Mouse (Mus musculus) cerebellum, postnatal 36 days (tissue): ENCODE data around the gene Slc22a7.

Source experiments
- DNase-seq, 2 experiments: peaks; one replicate each; pipeline ENCODE4 v3.0.0; 2021 to 2022; ENCODE audit warnings: mixed read lengths in 2 of 2

The Slc22a7 gene

DNA sequence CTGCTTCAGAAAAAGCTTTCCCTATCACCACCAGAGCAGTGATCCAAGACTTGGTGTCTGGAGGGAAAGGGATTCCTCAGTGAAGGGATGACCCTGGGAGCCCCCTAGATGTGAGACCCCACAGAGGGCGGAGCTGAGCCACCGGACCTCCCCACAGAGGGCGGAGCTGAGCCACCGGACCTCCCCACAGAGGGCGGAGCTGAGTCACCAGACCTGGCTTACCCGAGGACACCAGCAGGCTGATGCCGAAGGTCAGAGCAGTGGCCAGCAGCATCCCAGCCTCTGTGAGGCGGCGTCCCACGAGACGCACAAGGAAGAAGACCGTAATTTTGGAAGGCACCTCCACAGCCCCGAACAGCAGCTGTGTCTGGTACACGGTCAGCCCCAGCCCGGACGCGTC, 4.6 kb downstream of the Slc22a7 start:
- no peak for DNase-seq

DNA sequence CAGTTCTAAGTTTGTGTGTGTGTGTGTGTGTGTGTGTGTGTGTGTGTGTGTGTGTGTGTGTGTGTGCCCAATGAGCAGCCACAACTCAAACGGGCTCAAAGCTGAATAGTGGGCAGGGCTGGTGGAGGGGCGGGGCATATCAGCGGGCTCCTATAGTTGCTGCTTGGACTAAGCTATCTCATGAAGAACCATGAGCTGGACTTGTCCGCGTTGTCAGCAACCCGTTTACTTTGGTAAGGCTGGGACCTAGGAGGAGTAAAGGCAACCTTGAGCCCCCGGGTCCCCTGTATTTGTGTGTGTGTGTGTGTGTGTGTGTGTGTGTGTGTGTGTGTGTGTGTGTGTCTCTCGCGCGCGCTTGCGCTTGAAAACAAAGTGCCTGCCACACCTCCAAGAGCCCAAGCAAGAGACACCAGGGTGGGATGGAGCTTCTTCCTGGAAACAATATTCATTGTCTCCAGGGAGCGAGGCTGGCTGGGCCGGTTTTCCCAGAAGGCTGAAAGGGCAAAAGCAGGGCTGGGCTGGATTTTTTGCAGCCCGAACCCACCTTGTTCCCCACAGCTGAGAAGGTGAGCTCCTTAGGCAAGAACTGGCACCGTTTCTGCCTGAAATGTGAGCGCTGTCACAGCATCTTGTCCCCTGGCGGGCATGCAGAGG, 9.4 kb downstream of the Slc22a7 start, which contains the start of gene Crip3:
TSS of gene Crip3 (plus strand) at position 166 of the 654 bp plus-strand sequence.
- DNase-seq, result no peak

DNA sequence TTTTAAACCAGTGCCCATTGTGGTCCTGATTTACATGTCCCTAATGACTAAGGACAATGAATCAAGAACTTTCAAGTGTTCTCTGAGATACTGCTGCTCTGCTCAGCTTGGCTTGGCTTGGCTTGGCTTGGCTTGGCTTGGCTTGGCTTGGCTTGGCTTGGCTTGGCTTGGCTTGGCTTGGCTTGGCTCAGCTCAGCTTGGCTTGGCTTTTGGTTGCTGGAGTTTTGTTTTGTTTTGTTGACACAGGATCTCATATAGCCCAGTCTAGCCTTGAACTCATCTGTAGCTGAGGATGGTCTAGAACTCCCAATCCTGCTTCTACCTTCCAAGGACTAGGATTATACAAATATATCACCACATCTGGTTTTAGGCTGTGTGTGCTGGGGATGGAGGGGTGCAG, 11.8 kb downstream of the Slc22a7 start:
- peak in 1 of 2 experiments; percentile 24 for DNase-seq

DNA sequence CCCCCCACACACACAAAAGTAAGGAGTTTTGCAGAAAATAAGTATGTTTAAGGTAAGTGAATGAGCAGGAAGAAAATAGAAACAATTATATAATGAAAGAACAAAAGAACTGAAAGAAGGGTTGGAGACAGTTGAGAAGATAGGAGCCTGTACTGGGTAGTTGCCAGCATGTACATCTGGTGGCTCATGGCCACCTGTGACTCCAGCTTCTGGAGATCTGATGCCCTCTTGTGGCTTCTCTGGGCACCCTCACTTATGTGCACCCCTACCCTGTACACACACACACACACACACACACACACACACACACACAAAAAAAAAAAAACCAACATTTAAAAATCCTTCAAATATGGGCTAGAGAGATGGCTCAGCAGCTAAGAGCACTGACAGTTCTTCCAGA, 18.5 kb downstream of the Slc22a7 start:
- no peak for DNase-seq

DNA sequence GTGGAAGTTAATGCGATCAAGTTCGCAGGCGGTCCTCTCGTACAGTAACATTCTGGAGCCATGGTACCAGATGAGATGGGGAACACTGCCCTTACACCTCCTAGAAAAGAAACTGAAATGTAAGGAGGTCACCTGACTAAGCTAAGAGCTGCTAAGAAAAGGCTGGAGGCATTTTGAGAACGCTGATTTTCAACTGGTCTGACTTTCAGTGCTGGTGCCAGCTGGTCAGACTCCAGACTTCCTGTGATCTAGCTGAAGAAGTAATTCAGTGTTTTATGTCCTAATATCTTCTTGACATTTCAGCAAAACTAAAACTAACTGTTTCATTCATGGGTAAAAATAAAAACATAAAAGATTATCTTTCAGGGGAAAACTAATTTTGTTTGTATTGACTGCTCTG, 19.6 kb downstream of the Slc22a7 start:
- DNase-seq, result no peak

DNA sequence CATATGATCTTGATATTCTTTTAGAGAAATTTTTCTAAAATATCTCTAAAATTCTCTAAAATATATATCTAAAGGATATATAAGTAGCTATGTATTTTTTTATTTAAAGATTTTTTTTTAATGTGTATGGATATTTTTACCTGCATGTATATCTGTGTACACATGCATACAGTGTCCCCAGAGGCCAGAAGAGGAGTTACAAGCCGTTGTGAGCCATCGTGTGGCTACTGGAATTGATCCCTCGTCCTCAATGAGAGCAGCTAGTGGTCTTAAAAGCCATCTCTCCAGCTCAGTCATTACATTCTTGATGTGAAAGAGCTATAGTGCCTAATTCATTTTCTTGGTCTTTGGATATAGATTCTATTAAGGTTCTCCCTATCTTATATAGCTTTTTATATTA, 29.8 kb downstream of the Slc22a7 start:
- DNase-seq, result no peak

DNA sequence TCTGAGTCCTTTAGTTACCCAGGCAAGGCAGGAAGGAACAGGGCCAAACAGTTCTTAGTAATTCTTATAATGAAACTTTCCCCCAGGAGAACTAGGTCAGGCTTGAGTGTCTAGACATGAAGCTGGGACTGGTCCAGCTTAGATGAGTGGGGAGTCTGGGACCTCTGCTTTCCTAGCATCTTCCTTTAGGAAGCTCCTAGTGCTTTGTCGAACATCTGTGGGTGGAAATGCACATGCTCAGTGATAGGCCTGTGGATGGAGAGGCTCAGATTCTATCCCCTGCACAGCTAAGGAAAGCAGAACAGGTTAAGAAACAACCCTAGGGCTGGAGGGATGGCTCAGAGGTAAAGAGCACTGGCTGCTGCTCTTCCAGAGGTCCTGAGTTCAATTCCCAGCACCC, 43.6 kb downstream of the Slc22a7 start:
- no peak for DNase-seq

DNA sequence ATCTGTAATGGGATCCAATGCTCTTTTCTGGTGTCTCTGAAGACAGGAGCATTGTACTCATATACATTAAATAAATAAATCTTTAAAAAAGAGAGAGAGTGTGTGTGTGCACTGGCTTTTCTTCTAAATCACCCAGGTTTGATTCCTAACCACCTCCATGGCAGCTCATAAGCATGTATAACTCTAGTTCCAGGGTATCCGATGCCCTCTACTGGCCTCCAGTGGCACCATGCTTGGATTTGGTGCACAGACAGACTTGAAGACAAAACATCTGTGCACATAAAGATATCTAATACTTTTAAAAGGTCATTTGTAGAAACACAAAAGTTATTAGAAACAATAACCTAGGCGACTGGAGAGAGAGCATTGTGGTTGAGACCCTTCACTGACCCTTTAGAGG, 45.2 kb downstream of the Slc22a7 start:
- DNase-seq, result peak; percentile 25 to 29

DNA sequence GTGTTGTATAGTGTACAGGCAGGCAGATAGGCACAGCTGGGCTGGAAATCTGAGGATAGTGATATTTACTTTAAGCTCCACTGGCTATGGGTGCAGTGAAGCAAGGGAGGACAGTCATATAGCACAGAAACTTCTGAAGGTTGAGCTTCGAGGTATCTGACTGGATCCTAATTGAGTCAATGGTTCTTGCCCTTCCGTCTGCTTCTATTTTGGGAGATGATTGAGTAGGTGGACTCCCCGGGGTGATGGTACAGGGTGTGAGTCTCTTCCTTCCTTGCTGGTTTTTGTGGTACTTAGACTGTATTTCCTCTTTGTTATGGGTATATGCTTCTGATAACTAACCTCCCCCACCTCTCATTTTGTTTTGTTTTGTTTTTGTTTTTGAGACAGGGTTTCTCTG, 50.1 kb downstream of the Slc22a7 start:
- DNase-seq, result no peak

DNA sequence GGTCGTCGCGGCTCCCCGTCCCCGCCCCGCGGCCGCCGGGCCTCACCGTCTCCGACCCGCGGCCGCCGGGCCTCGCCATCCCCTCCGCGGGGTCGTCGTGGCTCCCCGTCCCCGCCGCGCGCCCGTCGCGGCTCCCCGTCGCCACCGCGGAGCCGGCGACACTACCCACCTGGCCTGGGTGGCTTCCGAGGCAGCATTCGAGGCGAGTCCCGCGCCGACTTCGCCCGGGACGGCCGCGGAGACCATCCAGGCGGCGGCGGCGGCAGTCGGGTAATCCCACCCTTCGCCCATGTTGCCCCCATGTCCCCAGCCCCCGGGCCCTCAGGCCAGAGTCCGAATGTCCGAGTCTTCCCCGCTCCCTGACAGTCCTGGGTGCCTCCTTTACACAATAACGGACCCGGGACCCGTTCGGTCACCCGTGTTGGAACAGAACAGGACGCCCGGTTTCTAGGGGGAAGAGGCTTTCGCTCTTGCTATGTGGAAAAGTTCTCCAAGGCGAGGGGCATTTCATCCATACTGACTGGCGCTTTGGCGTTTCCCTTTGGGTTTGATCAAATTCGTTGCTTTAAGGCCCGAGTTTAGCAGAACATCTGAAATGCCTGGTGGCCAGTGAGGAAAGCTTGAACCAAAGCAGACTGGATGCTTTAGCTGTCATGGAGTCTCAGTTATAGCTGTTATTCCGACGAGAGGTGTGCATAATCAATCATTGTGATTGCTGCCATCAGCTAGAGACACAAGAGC, 54.0 kb downstream of the Slc22a7 start:
- peak; percentile 25 to 32 for DNase-seq

DNA sequence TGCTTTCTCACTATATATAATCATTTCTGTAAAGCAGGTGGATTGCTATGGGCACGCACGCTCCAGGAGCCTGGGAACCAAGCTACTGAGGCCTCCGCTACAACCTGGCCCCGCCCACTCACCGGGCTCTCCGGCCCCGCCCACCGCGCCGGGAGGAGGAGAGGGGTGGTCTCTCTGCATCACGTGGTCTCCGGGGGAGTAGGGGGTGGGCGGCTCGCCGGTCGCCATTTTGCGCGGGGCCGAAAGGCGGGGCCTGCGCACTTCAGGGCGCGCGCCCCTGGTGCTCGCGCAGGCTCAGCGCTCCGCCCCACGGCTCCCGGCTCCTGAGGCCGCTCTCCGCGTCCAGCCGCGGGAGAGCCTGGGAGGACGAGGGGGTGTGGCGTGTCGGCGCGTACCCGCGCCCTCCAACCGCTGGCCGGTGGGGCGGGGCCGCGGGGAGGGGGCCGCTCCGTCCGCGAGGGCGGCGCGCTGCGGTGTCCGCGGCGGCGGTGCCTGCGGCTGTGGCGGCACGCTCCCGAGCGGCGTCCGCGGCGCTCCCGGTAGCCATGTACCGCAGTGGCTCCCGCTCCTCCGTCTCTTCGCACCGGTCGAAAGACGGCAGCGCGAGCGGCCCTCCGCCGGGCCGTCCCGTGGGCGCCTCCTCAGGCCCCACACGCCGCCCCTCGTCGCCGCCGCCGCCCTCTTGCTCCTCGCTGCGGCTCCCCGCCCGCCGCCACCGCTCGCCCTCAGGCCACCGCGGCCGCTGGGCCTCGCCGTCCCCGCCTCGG, 54.8 kb downstream of the Slc22a7 start, which contains the start of gene Zfp318:
TSS of gene Zfp318 (plus strand) at position 438 of the 767 bp plus-strand sequence.
- DNase-seq, result peak; percentile 90 to 95
